Mouse (Mus musculus) fat pad, adult 2 months (tissue): Measurements from ENCODE around the gene C1qtnf5.
A peak's percentile ranks its signal among the peaks of the same experiment; 100 is the strongest.
"Not testable (repeated sequence)": the region's sequence is repeated elsewhere in the genome, so short reads cannot be mapped to it uniquely, and the experiment has no call there.

ENCODE experiments used
- DNase-seq: peaks from one replicate; pipeline ENCODE4 v3.0.0-alpha.2; 2011; ENCODE audit warnings: low read depth, low spot score; ENCODE audit errors: extremely low read depth

Gene C1qtnf5

GRCm38 (mm10) chr9:44104881-44105280 is 2.2 kb upstream of the C1qtnf5 start:
- no peak for DNase-seq

GRCm38 (mm10) chr9:44105781-44106180 is 1.3 kb upstream of the C1qtnf5 start:
- no peak for DNase-seq

GRCm38 (mm10) chr9:44106182-44106581 is 863 bp upstream of the C1qtnf5 start:
- no peak for DNase-seq

GRCm38 (mm10) chr9:44106596-44106995 is 449 bp upstream of the C1qtnf5 start:
- DNase-seq, result no peak

- no peak for DNase-seq
These were observed 623 bp downstream of the C1qtnf5 start for GRCm38 (mm10) chr9:44107557-44108179.

- no peak for DNase-seq
These were observed 1.4 kb downstream of the C1qtnf5 start for GRCm38 (mm10) chr9:44108269-44109055.

GRCm38 (mm10) chr9:44109360-44110095 is 2.5 kb downstream of the C1qtnf5 start:
- no peak for DNase-seq

- DNase-seq, result not testable (repeated sequence)
These were observed 4.9 kb downstream of the C1qtnf5 start for GRCm38 (mm10) chr9:44111909-44112308.

- DNase-seq, result peak; percentile 94
These were observed 6.2 kb downstream of the C1qtnf5 start, which contains the start of the genes Gm49380 and Rnf26 for GRCm38 (mm10) chr9:44113105-44113789. Gene Gm49380 (minus strand): TSS chr9:44113500. Gene Rnf26 (minus strand): TSS chr9:44113517.

- no peak for DNase-seq
These were observed 7.4 kb downstream of the C1qtnf5 start for GRCm38 (mm10) chr9:44114453-44114852.

- DNase-seq, result no peak
These were observed 8.6 kb downstream of the C1qtnf5 start for GRCm38 (mm10) chr9:44115599-44115998.

- DNase-seq, result no peak
These were observed 9.1 kb downstream of the C1qtnf5 start for GRCm38 (mm10) chr9:44116182-44116581.

- DNase-seq, result no peak
These were observed 12.0 kb downstream of the C1qtnf5 start for GRCm38 (mm10) chr9:44119011-44119410.

GRCm38 (mm10) chr9:44119948-44120465 is 13.0 kb downstream of the C1qtnf5 start:
- DNase-seq, result no peak

GRCm38 (mm10) chr9:44124317-44124716 is 17.3 kb downstream of the C1qtnf5 start:
- no peak for DNase-seq

GRCm38 (mm10) chr9:44125026-44125425 is 18.0 kb downstream of the C1qtnf5 start:
- no peak for DNase-seq

GRCm38 (mm10) chr9:44125546-44126428 is 18.7 kb downstream of the C1qtnf5 start:
- peak; percentile 69 for DNase-seq

- no peak for DNase-seq
These were observed 19.7 kb downstream of the C1qtnf5 start for GRCm38 (mm10) chr9:44126746-44127145.

- no peak for DNase-seq
These were observed 20.3 kb downstream of the C1qtnf5 start for GRCm38 (mm10) chr9:44127351-44127801.

GRCm38 (mm10) chr9:44129633-44130032 is 22.6 kb downstream of the C1qtnf5 start:
- no peak for DNase-seq
